Mouse (Mus musculus) bone marrow macrophage, adult 2 months (primary cell): ENCODE measurements around the gene Aipl1. TPM values are rescaled to one million over a fixed set of nuclear protein-coding genes. Genes with fewer than 3 reads are reported as not detected.

Experiments
- H3K27ac ChIP-seq: 2 replicates; pipeline ENCODE4 v1.5.1; 2012; ENCODE audit warnings: low read depth, low read length; ENCODE audit not compliant: insufficient read depth
- H3K4me1 ChIP-seq: 2 replicates; pipeline ENCODE4 v1.6.1; 2012; ENCODE audit warnings: low read length; ENCODE audit not compliant: control insufficient read depth, insufficient read depth
- H3K4me3 ChIP-seq: 2 replicates; pipeline ENCODE4 v1.5.1; 2012; ENCODE audit warnings: mild to moderate bottlenecking, low read length, moderate library complexity; ENCODE audit not compliant: insufficient read depth
- CTCF ChIP-seq: IDR thresholded peaks from 2 replicates; pipeline ENCODE4 v1.5.1; 2012; ENCODE audit warnings: low read depth, mild to moderate bottlenecking, low read length, moderate library complexity
- POLR2A ChIP-seq: IDR thresholded peaks from 2 replicates; pipeline ENCODE4 v1.6.1; 2012; ENCODE audit warnings: mild to moderate bottlenecking, low read depth, low read length, borderline replicate concordance
- polyA plus RNA-seq: library from polyadenylated mRNA; stranded (reverse); fragments of >200 nt; gene quantifications from 2 replicates; pipeline ENCODE4 v1.2.4, GENCODE M21; 2012; ENCODE audit not compliant: missing spikeins, insufficient read depth, insufficient read length

The Aipl1 gene
- polyA plus RNA-seq, result 0.38 and 0.49 TPM in 2 replicates

DNA sequence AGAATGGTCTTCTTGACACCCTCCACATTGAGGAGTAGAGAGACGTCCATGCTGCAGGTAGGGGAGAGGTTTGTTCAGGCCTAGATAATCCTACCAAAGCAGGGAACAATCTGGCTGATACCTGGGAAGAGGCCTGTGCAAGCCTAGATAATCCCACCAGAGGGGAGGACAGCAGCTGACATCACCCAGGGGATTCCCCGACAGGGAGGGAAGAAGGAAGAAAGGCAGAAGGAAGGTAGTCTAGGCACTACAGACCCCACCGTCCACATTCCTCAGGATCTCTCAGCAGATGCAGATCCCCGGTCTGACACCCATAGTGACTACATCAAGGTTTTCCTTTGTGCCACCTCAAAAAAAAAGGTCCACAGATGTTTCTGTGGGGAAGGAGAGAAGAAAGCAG is at the start of gene Aipl1:
Gene Aipl1, minus strand, starts transcription at position 101 of the 400 bp plus-strand sequence.
- TF ChIP-seq CTCF, result no peak
- TF ChIP-seq POLR2A, result no peak
- H3K4me1 ChIP-seq, result peaks cover 36% of the 10 kb centered on the region
- H3K27ac ChIP-seq, result no peak within 1 kb of the TSS
- H3K4me3 ChIP-seq, result no peak within 1 kb of the TSS

DNA sequence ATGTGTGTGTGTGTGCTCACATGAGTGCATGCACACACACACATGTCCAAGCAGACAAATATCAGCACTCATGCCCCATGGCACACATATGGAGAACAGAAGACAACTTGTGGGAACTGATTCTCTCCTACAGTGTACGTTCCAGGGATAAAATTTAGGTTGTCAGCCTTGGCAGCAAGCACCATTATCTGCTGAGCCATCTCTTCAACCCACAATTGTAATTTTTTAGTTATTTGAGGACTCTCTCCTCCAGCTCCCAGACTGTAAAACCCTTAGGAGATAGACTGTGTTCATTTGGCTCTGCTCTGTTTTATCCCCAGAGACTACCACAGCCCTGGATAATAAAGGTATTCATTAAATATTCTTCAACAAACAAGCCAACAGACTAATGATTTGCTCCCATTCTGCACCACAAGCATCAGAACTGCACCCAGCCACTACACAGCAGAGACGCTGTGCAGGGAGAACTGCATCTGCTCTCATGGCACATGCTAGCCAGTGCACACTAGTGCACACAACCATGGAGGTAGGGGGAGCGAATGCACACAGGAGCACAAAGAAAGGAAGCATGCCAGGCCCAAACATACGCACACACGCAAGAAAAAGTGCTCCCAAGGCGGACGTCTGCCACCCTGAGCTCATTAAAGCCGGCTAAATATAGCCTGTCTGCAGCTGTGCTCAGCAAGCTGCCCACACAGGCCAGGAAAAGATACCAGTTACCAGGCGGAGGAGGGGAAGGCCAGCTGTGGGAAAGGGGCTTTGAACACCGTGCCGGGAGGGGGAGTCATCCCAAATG is 49.1 kb upstream of the Aipl1 start:
- Histone ChIP-seq H3K4me1 (no peaks in the 10 kb centered on the region), H3K27ac (no peak overlapping the region), H3K4me3 (no peak overlapping the region)
- TF ChIP-seq CTCF (no peak), POLR2A (no peak)

DNA sequence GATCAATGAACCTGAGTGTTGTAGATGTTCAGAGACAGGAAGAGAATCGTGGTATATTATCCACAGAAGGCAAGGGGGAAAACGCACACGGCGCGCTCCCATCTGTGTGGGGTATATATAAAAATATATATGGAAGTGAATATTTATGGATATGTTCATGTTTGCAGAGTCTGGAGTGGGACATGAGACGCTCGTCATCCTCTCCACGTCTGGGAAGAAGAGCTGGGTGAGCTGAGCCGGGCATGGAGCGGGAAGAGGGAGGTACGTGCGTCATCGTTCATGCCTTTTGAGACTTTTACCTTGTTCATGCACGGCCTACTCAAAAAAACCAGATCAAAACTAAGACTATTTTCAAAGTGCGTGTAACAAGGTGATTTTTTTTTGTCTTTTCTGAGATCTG is 47.0 kb upstream of the Aipl1 start:
- Histone ChIP-seq H3K4me1 (no peaks in the 10 kb centered on the region), H3K27ac (no peak overlapping the region), H3K4me3 (no peak overlapping the region)
- TF ChIP-seq CTCF, result no peak
- TF ChIP-seq POLR2A, result no peak

DNA sequence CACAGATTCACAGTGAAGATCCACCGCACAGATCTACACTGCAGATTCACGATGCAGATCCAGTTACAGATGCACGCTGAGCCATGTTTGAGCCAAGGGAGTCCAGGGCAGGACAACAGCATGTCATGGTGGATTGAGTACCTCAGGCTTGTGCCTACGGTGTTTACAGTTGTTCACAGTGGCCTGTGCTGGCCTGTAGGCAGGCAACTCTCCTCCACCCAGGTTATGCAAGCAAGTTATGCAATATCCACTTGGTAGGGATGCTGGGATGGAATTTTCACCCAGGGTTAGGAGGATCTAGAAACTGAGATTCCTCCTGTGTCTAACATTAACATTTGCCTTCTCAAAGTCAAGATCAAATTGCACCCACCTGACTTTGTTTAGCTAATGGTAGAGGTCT is 45.3 kb upstream of the Aipl1 start:
- TF ChIP-seq CTCF (no peak), POLR2A (no peak)
- Histone ChIP-seq H3K27ac (no peak overlapping the region), H3K4me1 (no peaks in the 10 kb centered on the region), H3K4me3 (no peak overlapping the region)

DNA sequence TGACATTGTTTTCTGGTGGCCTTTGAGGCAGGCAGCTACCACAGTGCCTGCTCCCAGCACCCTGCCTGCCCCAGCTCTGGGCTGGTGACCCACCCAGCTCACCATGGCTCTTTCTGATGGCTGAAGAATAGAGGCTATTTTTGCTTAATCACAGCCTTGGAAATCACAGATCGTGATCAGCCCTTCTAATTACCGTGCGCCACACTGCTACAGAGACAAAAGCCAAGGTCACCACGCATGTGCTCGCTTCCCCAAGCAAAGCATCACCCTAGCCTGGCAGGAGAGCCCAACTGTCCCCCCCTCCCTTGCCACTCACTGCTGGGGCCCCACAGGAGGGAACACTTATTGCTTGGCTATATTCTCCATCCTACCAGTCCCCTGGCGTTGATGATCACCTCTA is 43.2 kb upstream of the Aipl1 start:
- H3K4me3 ChIP-seq, result no peak overlapping the region
- no peak overlapping the region for H3K27ac ChIP-seq
- TF ChIP-seq CTCF (no peak), POLR2A (no peak)
- no peaks in the 10 kb centered on the region for H3K4me1 ChIP-seq

DNA sequence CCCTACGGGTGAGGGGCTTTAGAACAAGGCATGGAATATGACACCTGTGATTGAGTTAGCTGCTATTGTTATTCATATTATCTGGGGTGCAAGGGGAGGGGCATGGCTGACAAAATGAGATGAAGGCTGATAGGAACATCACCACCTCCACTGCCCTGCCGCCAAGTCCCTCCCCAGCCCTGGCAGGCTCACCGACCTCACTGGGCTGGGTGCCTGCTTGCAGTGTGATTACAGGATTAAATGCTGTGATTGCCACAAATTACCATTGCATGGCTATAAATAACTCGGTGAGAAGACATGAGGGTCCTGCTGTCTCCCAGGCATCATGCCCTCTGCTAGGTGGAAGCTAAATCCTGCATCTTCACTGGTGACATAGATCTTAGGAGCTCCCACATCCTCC is 41.3 kb upstream of the Aipl1 start:
- Histone ChIP-seq H3K4me1 (no peaks in the 10 kb centered on the region), H3K27ac (no peak overlapping the region), H3K4me3 (no peak overlapping the region)
- TF ChIP-seq CTCF (no peak), POLR2A (no peak)

DNA sequence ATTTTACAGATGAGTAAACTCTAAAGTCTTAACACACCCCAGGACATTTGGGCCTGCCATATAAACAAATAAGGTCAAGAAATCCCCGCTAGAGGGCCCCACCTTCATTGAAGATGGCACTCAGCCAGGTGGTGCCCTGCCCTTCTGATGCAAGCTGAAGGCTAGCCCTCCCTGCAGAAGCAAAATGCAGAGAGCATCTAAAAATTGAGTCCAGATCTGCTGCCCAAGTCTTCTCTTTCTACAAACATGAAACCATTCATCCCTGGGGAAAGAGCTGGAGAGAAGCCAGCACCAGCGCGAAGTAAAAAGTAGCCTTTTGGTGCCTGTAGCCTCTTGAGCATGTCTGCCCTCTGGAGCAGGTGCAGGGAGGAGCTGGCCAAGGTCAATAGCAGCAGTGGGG is 40.7 kb upstream of the Aipl1 start:
- H3K4me1 ChIP-seq, result no peaks in the 10 kb centered on the region
- TF ChIP-seq POLR2A (no peak), CTCF (no peak)
- no peak overlapping the region for H3K27ac ChIP-seq

DNA sequence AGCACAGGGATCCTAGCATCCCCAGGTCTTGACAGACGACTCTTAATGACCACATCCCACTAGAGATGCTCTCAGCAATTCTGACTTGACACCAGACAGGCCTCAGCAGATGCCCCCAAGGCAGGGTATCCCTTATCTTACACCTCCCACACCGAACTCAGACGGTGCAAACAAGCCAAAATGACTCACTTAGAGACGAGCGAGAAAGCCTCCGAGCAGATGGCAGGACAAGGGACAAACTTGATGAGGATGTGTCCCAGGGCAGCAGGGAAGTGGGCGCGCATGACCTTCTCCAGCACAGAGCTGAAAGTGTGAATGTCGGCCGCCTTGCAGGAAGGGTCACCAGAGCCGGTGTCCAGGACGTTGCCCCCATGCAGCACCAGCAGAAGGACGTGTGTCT is 36.9 kb upstream of the Aipl1 start:
- no peaks in the 10 kb centered on the region for H3K4me1 ChIP-seq
- TF ChIP-seq POLR2A (no peak), CTCF (no peak)
- H3K27ac ChIP-seq, result no peak overlapping the region
- H3K4me3 ChIP-seq, result no peak overlapping the region

More for the DNA sequence above, 40.7 kb upstream of the Aipl1 start:
- no peak overlapping the region for H3K4me3 ChIP-seq

DNA sequence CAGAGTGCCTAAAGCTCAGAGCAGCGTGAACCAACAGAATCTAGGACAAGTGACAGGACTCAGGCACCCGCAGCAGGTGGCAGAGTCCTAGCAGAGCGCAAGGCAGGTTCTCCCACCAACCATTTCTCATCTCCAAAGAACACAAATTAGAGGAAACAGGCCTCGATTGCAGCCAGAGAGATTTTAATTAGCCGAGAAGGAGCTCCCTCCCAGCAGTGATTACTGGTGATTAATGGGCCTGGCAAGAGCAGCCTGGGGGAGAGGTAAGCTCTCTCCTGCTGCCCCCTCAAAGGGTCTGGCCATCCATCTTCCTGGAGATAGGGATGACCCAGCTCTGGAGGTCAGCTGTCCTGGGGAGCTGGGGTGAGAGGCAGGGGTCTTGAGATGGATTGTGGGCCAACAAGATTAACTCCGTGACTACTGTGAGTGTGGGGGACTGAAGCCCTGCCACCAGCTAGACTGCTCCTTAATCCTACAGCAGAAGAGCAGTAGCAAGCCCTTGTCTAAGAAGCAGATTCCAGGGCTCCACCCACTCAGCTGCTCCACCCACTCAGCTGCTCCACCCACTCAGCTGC is 35.1 kb upstream of the Aipl1 start:
- Histone ChIP-seq H3K4me1 (no peaks in the 10 kb centered on the region), H3K4me3 (no peak overlapping the region), H3K27ac (no peak overlapping the region)
- no peak for TF ChIP-seq CTCF
- no peak for TF ChIP-seq POLR2A

DNA sequence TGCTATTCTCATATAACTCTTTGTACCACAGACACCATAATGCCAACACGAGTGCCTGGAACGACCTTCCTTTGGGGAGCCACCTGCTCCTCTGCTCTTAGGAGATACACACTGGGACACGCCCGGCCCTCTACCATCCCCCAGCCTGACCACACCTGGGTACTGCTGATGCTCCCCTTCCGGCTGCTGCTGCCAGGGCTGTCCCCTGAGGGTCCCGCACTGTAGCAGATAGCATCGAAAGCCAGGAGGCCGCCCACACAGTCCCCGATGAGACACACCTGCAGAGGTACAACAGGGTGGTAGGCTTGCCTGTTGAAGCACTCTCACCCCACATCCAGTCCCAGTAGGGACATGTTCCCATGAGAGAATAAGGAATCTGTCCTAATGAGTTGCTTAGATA is 33.4 kb upstream of the Aipl1 start:
- no peak overlapping the region for H3K27ac ChIP-seq

More for the DNA sequence above, 33.4 kb upstream of the Aipl1 start:
- no peak overlapping the region for H3K4me3 ChIP-seq
- no peaks in the 10 kb centered on the region for H3K4me1 ChIP-seq
- TF ChIP-seq CTCF, result no peak
- no peak for TF ChIP-seq POLR2A
